Mouse (Mus musculus) inflammation-experienced regulatory T-cells, adult 16 weeks (primary cell): ENCODE data around the gene Rpl15. TPM values are rescaled to one million over a fixed set of nuclear protein-coding genes. Genes with fewer than 3 reads are reported as not detected.

Source experiments
- polyA plus RNA-seq: library from polyadenylated mRNA; unstranded; fragments of 100-300 nt; shearing (Covaris generic); gene quantifications from one replicate; pipeline ENCODE4 v1.2.1, GENCODE M21; 2017

The Rpl15 gene
- polyA plus RNA-seq, result 567 TPM

DNA sequence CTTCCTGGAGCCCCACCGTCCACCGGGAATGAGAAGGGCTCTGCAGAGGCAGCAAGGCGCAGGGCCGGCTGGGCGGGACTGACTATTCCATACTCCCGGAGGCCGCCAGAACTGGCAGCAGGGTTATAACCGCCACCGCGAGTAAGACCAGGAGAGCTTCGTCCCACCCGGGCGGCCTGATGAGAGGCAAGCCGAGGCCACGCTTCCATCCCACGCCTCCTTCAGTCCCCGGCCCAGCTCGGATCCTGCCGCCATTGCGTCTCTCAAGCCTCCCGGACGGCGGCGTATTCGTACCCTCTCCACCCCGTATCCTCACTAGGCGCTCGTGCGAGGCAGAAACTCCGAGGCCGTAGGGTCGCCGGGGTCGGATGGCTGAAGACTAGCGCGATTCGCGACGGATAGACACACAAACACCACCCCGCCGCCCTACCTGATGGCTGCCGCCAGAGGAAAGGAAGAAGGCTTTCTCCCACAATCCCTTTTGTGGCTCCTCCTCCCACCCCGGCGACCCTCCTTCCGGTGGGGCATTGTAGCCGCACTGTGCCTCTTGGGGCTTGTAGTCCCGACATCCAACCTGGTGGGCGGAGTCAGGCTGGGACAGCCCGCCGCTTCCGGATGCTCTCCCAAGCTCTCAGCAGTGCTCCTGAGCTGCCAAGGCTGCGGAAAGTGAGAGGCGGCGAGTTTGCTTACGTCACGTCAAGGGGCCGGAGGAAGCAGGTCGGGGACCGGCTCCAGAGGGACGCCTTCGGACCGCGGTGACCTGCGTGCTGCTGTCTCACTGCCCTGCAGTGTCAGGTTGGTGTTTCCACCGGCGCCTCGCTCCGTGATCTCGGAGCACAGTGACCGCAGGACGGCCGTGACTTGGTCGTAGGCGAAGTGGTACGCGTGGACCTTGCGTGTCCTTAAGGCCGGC lies at the start of gene Rpl15, which contains the start of gene Nkiras1:
TSS of gene Rpl15 (minus strand) at position 863 of the 913 bp plus-strand sequence.
TSS of gene Nkiras1 (plus strand) at position 608 of the 913 bp plus-strand sequence.

GRCm38 (mm10) chr14:18238750-18239731 lies 32.1 kb downstream of the Rpl15 start, which contains the start of gene Nr1d2:
Nr1d2 (minus strand) TSS chr14:18239127.

Other genes starting within 250 kb of the Rpl15 start
- gene Nr1d2, start 32.3 kb downstream of the Rpl15 start, polyA plus RNA-seq, result 19.7 TPM
- gene Nkiras1, start 255 bp downstream of the Rpl15 start, polyA plus RNA-seq, result 30.8 TPM
- gene Ube2e1, start 60.5 kb upstream of the Rpl15 start, polyA plus RNA-seq, result 104 TPM